In genomic region chr1:64543750-64544149, GRCm38 (mm10) we compare ENCODE assay signal across 18 mouse cellular contexts. TPM values are rescaled to one million over a fixed set of nuclear protein-coding genes. Genes with fewer than 3 reads are reported as not detected.
DNase-seq lines count a peak whose midpoint lies in the region; ATAC-seq and TF ChIP-seq lines count a peak whose summit lies in the region.
"Had no signal": no experiment of that assay in that cellular context is flagged by ENCODE, and none has a peak within 500 bp of the region (broad histone marks: within the 10 kb centered on the region; RNA-seq: fewer than 3 reads in every experiment).

No protein-coding gene starts in this region.

- no peak overlapping the region for H3K27ac ChIP-seq in kidney, embryonic 16.5 days (ENCODE audit: low read length)
- H3K27ac ChIP-seq in CH12.LX (ENCODE audit: insufficient read depth, low read depth), result no peak overlapping the region
- H3K27ac ChIP-seq: embryonic facial prominence, embryonic 10.5 days; forebrain, embryonic 12.5 days; neural tube, embryonic 12.5 days had no signal

- peaks cover 25% of the 10 kb centered on the region for H3K79me2 ChIP-seq in CH12.LX (replicated peaks; ENCODE audit: control insufficient read depth, extremely low read depth, insufficient read depth, poor library complexity, severe bottlenecking)

- no peak overlapping the region for H3K4me2 ChIP-seq in kidney, embryonic 16.5 days (replicated peaks; ENCODE audit: low read depth, low read length)
- no peak overlapping the region for H3K4me2 ChIP-seq in CH12.LX (ENCODE audit: insufficient read depth, low read depth, poor library complexity, severe bottlenecking)
- H3K4me2 ChIP-seq: forebrain, embryonic 12.5 days; neural tube, embryonic 12.5 days had no signal

- peak; percentile 28 for TF ChIP-seq RAD21 in CH12.LX (IDR thresholded peaks at IDR 0.05; ENCODE audit: low read depth, low read length)

- TF ChIP-seq CTCF in CH12.LX (conservative IDR thresholded peaks at IDR 0.05 in 1 of 2, IDR thresholded peaks at IDR 0.05 in 1 of 2; ENCODE audit: low read depth in 2 of 2, low read length in 2 of 2), result peak in 1 of 2 experiments; percentile 41; a peak in 2 of 4 replicates

- no peak for TF ChIP-seq POLR2A in CH12.LX (IDR thresholded peaks at IDR 0.05; ENCODE audit: low read depth, low read length)

- WGBS in kidney, embryonic 16.5 days, result 86% methylated on average over 5 of the region's 5 CpGs

- H3K4me3 ChIP-seq in kidney, embryonic 16.5 days (ENCODE audit: low read length), result no peak overlapping the region
- no peak overlapping the region for H3K4me3 ChIP-seq in CH12.LX (replicated peaks in 1 of 3; ENCODE audit: low read depth in 2 of 3, low read length in 2 of 3, poor library complexity in 1 of 3)
- H3K4me3 ChIP-seq: embryonic facial prominence, embryonic 10.5 days; forebrain, embryonic 12.5 days; megakaryocyte, embryonic 14.5 days; neural tube, embryonic 12.5 days had no signal

- TF ChIP-seq EP300 in CH12.LX (IDR thresholded peaks at IDR 0.05; ENCODE audit: low read length), result no peak

- H3K27me3 ChIP-seq in kidney, embryonic 16.5 days (ENCODE audit: insufficient read depth, low read length), result no peaks in the 10 kb centered on the region
- H3K27me3 ChIP-seq in CH12.LX (replicated peaks), result no peaks in the 10 kb centered on the region
- H3K27me3 ChIP-seq: forebrain, embryonic 12.5 days; megakaryocyte, embryonic 14.5 days; neural tube, embryonic 12.5 days had no signal

- H3K4me1 ChIP-seq in kidney, embryonic 16.5 days (ENCODE audit: insufficient read depth, low read length), result no peaks in the 10 kb centered on the region
- peaks cover 6 to 48% of the 10 kb centered on the region in 2 experiments for H3K4me1 ChIP-seq in CH12.LX (ENCODE audit: control insufficient read depth in 1 of 2, insufficient read depth in 2 of 2)
- H3K4me1 ChIP-seq: embryonic facial prominence, embryonic 10.5 days; forebrain, embryonic 12.5 days; neural tube, embryonic 12.5 days had no signal

- peak; percentile 19 for DNase-seq in kidney, adult 9 months
- DNase-seq in 3T3-L1 (ENCODE audit: low read depth, low spot score) (peak; percentile 59), CH12.LX (ENCODE audit: extremely low read depth) (peak; percentile 33)
- no peak for DNase-seq in cerebellum, adult 18-20 months
- no peak for DNase-seq in gastrocnemius, postnatal 36 days
- DNase-seq in gastrocnemius, postnatal 25 days, result no peak
- DNase-seq: adrenal gland, postnatal 25 days; cerebellum, adult 11-12 months; heart, postnatal 10 days; kidney, adult 11 months; layer of hippocampus, postnatal 36 days; right cerebral cortex, postnatal 14 days had no signal

- intact Hi-C loops in gastrocnemius, postnatal 36 days (cut with DNase I), result no loop called here

- dilution Hi-C loops in CH12.LX (cut with MboI; ENCODE audit: extremely low pct_ligation_motif_present, extremely low pct_unique_long_range_greater_than_20kb, low sequenced_read_pairs), result no loop called here

- in situ Hi-C loops in CH12.LX (cut with MboI; ENCODE audit: low pct_ligation_motif_present, low pct_unique_long_range_greater_than_20kb, low sequenced_read_pairs), result no loop called here

- H3K9ac ChIP-seq in kidney, embryonic 16.5 days (replicated peaks; ENCODE audit: low read length), result no peak overlapping the region
- H3K9ac ChIP-seq in CH12.LX (ENCODE audit: insufficient read depth, low read depth), result no peak overlapping the region
- H3K9ac ChIP-seq: forebrain, embryonic 12.5 days; neural tube, embryonic 12.5 days had no signal

- no peak for ATAC-seq in kidney, embryonic 16.5 days (ENCODE audit: low FRiP score, low TSS enrichment)
- peak; percentile 61 for ATAC-seq in granulocyte monocyte progenitor cell, adult 5-6 weeks (replicated peaks; ENCODE audit: poor library complexity, severe bottlenecking)

- peaks cover 5% of the 10 kb centered on the region; the same call in 1 of the 2 replicates for H3K36me3 ChIP-seq in kidney, embryonic 16.5 days (ENCODE audit: insufficient read depth, low read length)
- H3K36me3 ChIP-seq in CH12.LX (replicated peaks in 1 of 2; ENCODE audit: control insufficient read depth in 1 of 2, insufficient read depth in 1 of 2, low read length in 1 of 2), result peaks cover 0 to 9% of the 10 kb centered on the region in 2 experiments
- H3K36me3 ChIP-seq: forebrain, embryonic 12.5 days; neural tube, embryonic 12.5 days had no signal

- H3K9me3 ChIP-seq in kidney, embryonic 16.5 days (ENCODE audit: low read length), result no peaks in the 10 kb centered on the region
- H3K9me3 ChIP-seq in CH12.LX (replicated peaks; ENCODE audit: low read length), result no peaks in the 10 kb centered on the region
- H3K9me3 ChIP-seq: embryonic facial prominence, embryonic 10.5 days; forebrain, embryonic 12.5 days; megakaryocyte, embryonic 14.5 days; neural tube, embryonic 12.5 days had no signal

TF ChIP-seq in CH12.LX, 34 proteins besides CTCF, POLR2A, EP300 and RAD21:
- no peak for TF ChIP-seq IRF4 (IDR thresholded peaks at IDR 0.05; ENCODE audit: low read depth, low read length)
- TF ChIP-seq NRF1 (IDR thresholded peaks at IDR 0.05; ENCODE audit: low read depth, low read length), result no peak
- peak; percentile 76 for TF ChIP-seq MAX (IDR thresholded peaks at IDR 0.05; ENCODE audit: low read length)
- no peak for TF ChIP-seq E2F4 (IDR thresholded peaks at IDR 0.05; ENCODE audit: insufficient replicate concordance, low read depth, low read length)
- TF ChIP-seq USF1 (IDR thresholded peaks at IDR 0.05; ENCODE audit: low read depth, low read length), result peak; percentile 67
- no peak for TF ChIP-seq MXI1 (IDR thresholded peaks at IDR 0.05; ENCODE audit: low read depth, low read length)
- TF ChIP-seq ZC3H11A (IDR thresholded peaks at IDR 0.05; ENCODE audit: low read depth, low read length), result no peak
- no peak for TF ChIP-seq SIN3A (IDR thresholded peaks at IDR 0.05; ENCODE audit: low read length)
- TF ChIP-seq MAFK (IDR thresholded peaks at IDR 0.05; ENCODE audit: insufficient replicate concordance, low read length), result no peak
- TF ChIP-seq USF2 (conservative IDR thresholded peaks at IDR 0.05; ENCODE audit: low read depth, low read length), result peak; percentile 57; the same call in 1 of the 2 replicates
- no peak for TF ChIP-seq ELF1 (IDR thresholded peaks at IDR 0.05; ENCODE audit: low read depth, low read length)
- peak; percentile 49; the same call in 1 of the 2 replicates for TF ChIP-seq ZNF384 (IDR thresholded peaks at IDR 0.05; ENCODE audit: low read depth, low read length)
- TF ChIP-seq HCFC1 (IDR thresholded peaks at IDR 0.05; ENCODE audit: low read depth, low read length), result no peak
TF ChIP-seq in CH12.LX: peak in this region for 4.

RNA-seq across cellular contexts. Expression of gene Creb1, which starts 11.3 kb away (rescaled TPM):
- 35.2 and 36.5 TPM in 2 replicates for polyA plus RNA-seq in kidney, embryonic 16.5 days (2015; fragmentation: Nextera tagmentation; extraction: Ambion mirVana)
- 40.6 and 42.8 TPM in 2 replicates for total RNA-seq in CH12.LX (2012; rRNA removed)
- 24.2 and 25.4 TPM in 2 replicates for total RNA-seq in CH12.LX (2014; rRNA removed)
- polyA plus RNA-seq in CH12.LX (2012; ENCODE audit: insufficient read length, low read depth), result 21.0 and 23.8 TPM in 2 replicates
- total RNA-seq in granulocyte monocyte progenitor cell, adult 5-6 weeks (2014; fragmentation: Nextera tagmentation), result 60.4 and 73.2 TPM in 2 replicates
- 65.1 and 74.2 TPM in 2 replicates for total RNA-seq in granulocyte monocyte progenitor cell, adult 5-6 weeks (2017)
- total RNA-seq in gastrocnemius, postnatal 36 days (2021), result 10 to 100 TPM; 14.7 to 17.6 TPM
- total RNA-seq in gastrocnemius, postnatal 25 days (2021), result 10 to 100 TPM; 18.9 to 20.7 TPM

Comparison
In these comparisons a context has a peak if more than half of its experiments do, and no peak if none do; other contexts are left out.
1. DNase-seq: peak in kidney, adult 9 months (single experiment), 3T3-L1 (single experiment) and CH12.LX (single experiment); none in cerebellum, adult 18-20 months (0 of 2), gastrocnemius, postnatal 36 days (0 of 2) and gastrocnemius, postnatal 25 days (single experiment).